Mouse (Mus musculus) midbrain, embryonic 13.5 days (tissue): ENCODE data around the gene Zc3h15. TPM values are rescaled to one million over a fixed set of nuclear protein-coding genes. Genes with fewer than 3 reads are reported as not detected.
"Not testable (repeated sequence)": the region's sequence is repeated elsewhere in the genome, so short reads cannot be mapped to it uniquely, and the experiment has no call there.

Experiments
- ATAC-seq: fragments of 200-750 bp; cut with Nextera tagmentation; 2 replicates; pipeline ENCODE4 v1.8.0; 2017; ENCODE audit warnings: mild to moderate bottlenecking, moderate TSS enrichment, moderate library complexity
- H3K27ac ChIP-seq: fragments of 300-500 bp; sonication (generic); 2 replicates; pipeline ENCODE4 v1.5.1; 2015; ENCODE audit warnings: inconsistent platforms, mild to moderate bottlenecking, moderate library complexity
- H3K27me3 ChIP-seq: fragments of 300-500 bp; sonication (generic); 2 replicates; pipeline ENCODE4 v1.6.1; 2015; ENCODE audit warnings: mild to moderate bottlenecking, inconsistent platforms
- H3K36me3 ChIP-seq: fragments of 300-500 bp; sonication (generic); 2 replicates; pipeline ENCODE4 v1.6.1; 2015; ENCODE audit warnings: mild to moderate bottlenecking, inconsistent platforms
- H3K4me1 ChIP-seq: fragments of 300-500 bp; sonication (generic); replicated peaks from 2 replicates; pipeline ENCODE4 v1.6.1; 2015; ENCODE audit warnings: inconsistent platforms
- H3K4me2 ChIP-seq: fragments of 300-500 bp; sonication (generic); replicated peaks from 2 replicates; pipeline ENCODE4 v1.6.1; 2015; ENCODE audit warnings: moderate library complexity, mild to moderate bottlenecking, inconsistent platforms
- H3K4me3 ChIP-seq: fragments of 300-500 bp; sonication (generic); replicated peaks from 2 replicates; pipeline ENCODE4 v1.5.1; 2015; ENCODE audit warnings: mild to moderate bottlenecking, inconsistent platforms
- H3K9ac ChIP-seq: fragments of 300-500 bp; sonication (generic); replicated peaks from 2 replicates; pipeline ENCODE4 v1.6.1; 2015; ENCODE audit warnings: mild to moderate bottlenecking, inconsistent platforms
- H3K9me3 ChIP-seq: fragments of 300-500 bp; sonication (generic); 2 replicates; pipeline ENCODE4 v1.6.1; 2016; ENCODE audit warnings: mild to moderate bottlenecking, inconsistent platforms
- WGBS: fragments of 180-500 bp; shearing (Covaris S2); methylation state at CpG from one replicate; pipeline ENCODE4 v1.1.7; 2015; 5-methylcytosine and 5-hydroxymethylcytosine counted together
- polyA plus RNA-seq: library from polyadenylated mRNA; unstranded; fragments of >200 nt; fragmentation: Nextera tagmentation; extraction: Ambion mirVana; gene quantifications from 2 replicates; pipeline ENCODE4 v1.2.1, GENCODE M21; 2015

Gene Zc3h15
- polyA plus RNA-seq, 1 experiment from 2014 or later, result 191 TPM

DNA sequence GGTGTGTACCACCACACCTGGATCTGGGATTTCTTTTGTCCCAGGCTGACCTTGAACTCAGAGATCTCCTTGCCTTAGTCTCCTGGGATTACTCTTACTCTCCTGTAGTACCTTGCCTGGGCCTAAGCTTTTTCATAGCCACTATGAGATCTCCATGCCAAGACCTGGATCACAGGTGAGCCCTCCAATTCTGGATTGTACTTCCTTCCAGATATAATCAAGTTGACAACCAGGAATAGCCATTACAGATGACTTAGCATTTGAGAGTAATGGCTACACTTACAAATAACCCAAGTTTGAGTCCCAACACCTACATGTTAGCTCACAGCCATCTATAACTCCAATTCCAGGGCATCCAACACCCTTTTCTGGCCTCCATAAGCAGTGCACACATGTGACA lies 8.4 kb downstream of the Zc3h15 start:
- ATAC-seq, result no peak
- H3K9me3 ChIP-seq, result no peaks in the 10 kb centered on the region

DNA sequence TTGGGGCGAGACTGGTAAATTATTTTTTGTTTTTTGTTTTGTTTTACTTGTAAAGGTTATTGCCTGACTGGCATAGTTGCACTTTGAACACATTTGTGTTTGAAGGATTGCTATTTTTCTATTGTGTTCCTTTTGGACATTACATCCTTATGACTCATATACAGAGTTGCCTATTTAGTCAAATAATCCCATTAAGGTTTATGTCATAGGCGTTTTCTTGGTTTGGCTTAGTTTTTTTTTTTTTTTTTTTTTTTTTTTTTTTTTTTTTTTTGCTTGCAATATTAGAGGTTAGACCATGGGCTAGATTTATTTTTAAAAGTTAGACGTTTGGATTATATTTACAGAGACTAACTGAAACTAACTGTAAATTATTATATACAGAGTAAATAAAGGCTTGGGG lies 15.0 kb downstream of the Zc3h15 start:
- 94% methylated on average over 3 of the region's 3 CpGs for WGBS
- Histone ChIP-seq H3K9me3 (no peaks in the 10 kb centered on the region), H3K9ac (no peak overlapping the region), H3K36me3 (peaks cover 28% of the 10 kb centered on the region), H3K4me3 (no peak overlapping the region), H3K27ac (no peak overlapping the region), H3K4me1 (no peaks in the 10 kb centered on the region), H3K4me2 (no peak overlapping the region), H3K27me3 (no peaks in the 10 kb centered on the region)
- ATAC-seq, result no peak

More for the DNA sequence above, 8.4 kb downstream of the Zc3h15 start:
- H3K36me3 ChIP-seq, result peaks cover 8% of the 10 kb centered on the region; the same call in 1 of the 2 replicates
- no peak overlapping the region for H3K4me3 ChIP-seq
- H3K4me1 ChIP-seq, result peaks cover 14% of the 10 kb centered on the region; the same call in 1 of the 2 replicates
- H3K27me3 ChIP-seq, result no peaks in the 10 kb centered on the region
- no peak overlapping the region for H3K9ac ChIP-seq
- H3K27ac ChIP-seq, result no peak overlapping the region
- H3K4me2 ChIP-seq, result no peak overlapping the region

DNA sequence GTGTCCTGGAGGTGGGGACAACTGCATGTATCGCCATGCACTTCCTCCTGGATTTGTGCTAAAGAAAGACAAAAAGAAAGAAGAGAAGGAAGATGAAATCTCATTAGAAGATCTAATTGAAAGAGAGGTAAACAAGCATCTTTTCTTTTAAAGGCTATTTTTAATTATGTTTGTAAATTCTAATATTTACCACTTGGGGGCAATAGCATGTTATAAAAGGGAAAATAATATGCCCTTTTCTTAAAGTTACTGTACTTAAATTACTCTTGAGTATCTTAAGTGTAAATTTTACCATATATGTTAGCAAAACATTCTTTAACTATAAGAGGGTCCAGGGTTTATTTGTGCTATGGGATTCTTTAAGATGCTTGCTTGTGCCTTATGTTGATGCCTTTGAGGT lies 15.9 kb downstream of the Zc3h15 start:
- WGBS, result 96% methylated on average over 1 of the region's 1 CpGs
- H3K27ac ChIP-seq, result no peak overlapping the region
- H3K9me3 ChIP-seq, result no peaks in the 10 kb centered on the region
- no peak overlapping the region for H3K4me2 ChIP-seq
- no peak overlapping the region for H3K4me3 ChIP-seq
- H3K4me1 ChIP-seq, result no peaks in the 10 kb centered on the region
- no peaks in the 10 kb centered on the region for H3K27me3 ChIP-seq
- no peak for ATAC-seq
- no peak overlapping the region for H3K9ac ChIP-seq
- H3K36me3 ChIP-seq, result peaks cover 27% of the 10 kb centered on the region

DNA sequence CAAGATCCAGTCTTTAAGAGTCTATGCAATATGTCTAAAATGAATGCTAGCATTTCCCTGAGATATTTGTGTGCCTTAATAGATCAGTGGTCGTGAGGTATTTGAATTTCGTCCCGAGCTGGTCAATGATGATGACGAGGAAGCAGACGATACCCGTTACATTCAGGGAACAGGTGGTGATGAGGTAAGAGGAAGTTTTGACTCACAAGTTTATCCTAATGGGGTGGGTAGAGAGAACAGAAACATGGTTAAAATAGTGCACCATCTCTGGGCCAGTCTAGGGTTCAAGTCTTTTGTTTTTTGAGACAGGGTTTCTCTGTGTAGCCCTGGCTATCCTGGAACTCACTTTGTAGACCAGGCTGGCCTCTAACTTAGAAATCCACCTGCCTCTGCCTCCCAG lies 17.1 kb downstream of the Zc3h15 start:
- no peak for ATAC-seq
- Histone ChIP-seq H3K27ac (no peak overlapping the region), H3K4me2 (no peak overlapping the region), H3K4me3 (no peak overlapping the region), H3K9ac (no peak overlapping the region), H3K36me3 (peaks cover 24% of the 10 kb centered on the region), H3K9me3 (no peaks in the 10 kb centered on the region), H3K27me3 (no peaks in the 10 kb centered on the region), H3K4me1 (no peaks in the 10 kb centered on the region)
- WGBS, result 96% methylated on average over 6 of the region's 6 CpGs

DNA sequence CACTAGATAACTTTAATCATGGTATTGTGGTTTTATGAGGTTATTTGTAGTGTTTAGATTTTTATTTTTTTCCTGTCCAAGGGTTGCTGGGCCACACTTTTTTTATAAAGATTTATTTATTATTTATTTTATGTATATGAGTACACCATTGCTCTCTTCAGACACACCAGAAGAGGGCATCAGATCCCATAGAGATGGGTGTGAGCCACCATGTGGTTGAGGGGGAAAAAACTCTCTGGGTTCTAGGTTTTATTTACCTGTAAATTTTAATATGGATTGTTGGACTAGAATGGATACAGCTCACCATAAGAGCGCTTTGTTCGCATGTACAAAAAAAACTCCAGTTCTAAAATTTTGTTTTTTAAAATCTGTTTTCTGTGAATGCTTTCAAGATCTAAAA lies 20.8 kb downstream of the Zc3h15 start:
- WGBS, result 98% methylated on average over 2 of the region's 2 CpGs
- not testable (repeated sequence) for H3K27me3 ChIP-seq, H3K9ac ChIP-seq, H3K4me3 ChIP-seq, H3K4me1 ChIP-seq, H3K27ac ChIP-seq, H3K4me2 ChIP-seq, ATAC-seq, H3K9me3 ChIP-seq
- peaks cover 24% of the 10 kb centered on the region for H3K36me3 ChIP-seq

DNA sequence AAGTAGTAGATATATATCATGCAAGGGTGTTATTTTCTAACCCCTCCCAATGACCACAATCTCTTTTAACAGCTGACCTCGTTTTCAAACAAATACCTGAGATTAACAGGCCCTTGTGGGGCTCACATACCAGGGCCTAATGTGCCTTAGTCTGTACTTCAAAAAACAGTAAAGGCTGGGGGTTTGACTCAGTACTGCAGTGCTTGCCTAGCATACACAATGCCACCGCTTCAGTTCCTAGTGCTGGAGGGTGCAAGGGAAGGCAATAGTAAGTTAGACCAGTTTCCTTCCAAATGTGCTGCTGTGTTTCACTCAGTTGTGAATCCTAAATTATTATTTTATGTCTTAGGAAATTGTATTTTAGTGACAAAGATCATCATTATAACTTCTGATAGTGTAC lies 23.2 kb downstream of the Zc3h15 start:
- Histone ChIP-seq H3K9me3 (no peaks in the 10 kb centered on the region), H3K27ac (no peak overlapping the region), H3K4me2 (no peak overlapping the region), H3K27me3 (no peaks in the 10 kb centered on the region), H3K36me3 (peaks cover 18% of the 10 kb centered on the region), H3K4me3 (no peak overlapping the region), H3K4me1 (no peaks in the 10 kb centered on the region), H3K9ac (no peak overlapping the region)
- WGBS, result 87% methylated on average over 2 of the region's 2 CpGs
- ATAC-seq, result no peak

DNA sequence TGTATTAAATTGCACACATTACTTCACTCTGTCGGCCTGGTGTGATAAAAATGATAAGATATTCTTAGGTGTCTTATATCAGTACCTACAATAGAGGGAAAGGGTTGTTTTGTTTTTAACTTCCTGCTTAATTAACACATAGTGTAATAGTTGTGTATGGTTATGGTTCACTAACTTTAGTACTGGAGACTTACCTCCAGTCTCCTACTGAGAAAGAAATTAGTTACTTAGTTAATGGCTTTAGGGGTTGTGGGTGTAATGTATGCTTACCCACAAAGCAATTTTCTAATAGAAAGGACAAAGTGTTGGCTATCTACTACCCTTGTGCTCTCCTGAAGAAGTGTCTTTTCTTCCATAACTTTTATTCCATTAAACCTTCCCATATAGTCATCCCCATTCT lies 23.8 kb downstream of the Zc3h15 start:
- Histone ChIP-seq H3K4me3 (no peak overlapping the region), H3K27me3 (no peaks in the 10 kb centered on the region), H3K9me3 (no peaks in the 10 kb centered on the region), H3K4me1 (no peaks in the 10 kb centered on the region), H3K4me2 (no peak overlapping the region), H3K36me3 (peaks cover 14% of the 10 kb centered on the region), H3K9ac (no peak overlapping the region), H3K27ac (no peak overlapping the region)
- no peak for ATAC-seq
- 86% methylated on average over 1 of the region's 1 CpGs for WGBS

DNA sequence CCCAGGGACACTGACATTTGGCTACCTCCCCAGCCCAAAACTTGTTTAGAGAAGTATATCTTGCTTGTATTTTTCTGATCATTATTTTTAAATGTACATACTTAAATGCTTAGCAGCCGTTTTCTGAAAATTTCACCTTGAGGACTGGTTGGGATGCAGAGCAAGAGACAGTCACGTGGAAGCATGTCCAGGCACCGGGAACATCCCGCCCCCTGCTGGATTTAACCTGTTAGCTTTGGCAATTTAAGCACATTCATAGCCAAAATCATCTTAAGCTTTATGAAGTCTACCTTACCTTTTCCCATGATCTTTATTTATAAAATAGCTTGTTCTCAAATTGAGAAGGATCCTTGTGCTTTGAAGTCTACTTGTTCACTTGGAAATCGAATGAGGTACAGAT lies 25.8 kb downstream of the Zc3h15 start:
- peaks cover 17% of the 10 kb centered on the region; the same call in 1 of the 2 replicates for H3K36me3 ChIP-seq
- 87% methylated on average over 5 of the region's 5 CpGs for whole genome bisulfite sequencing

DNA sequence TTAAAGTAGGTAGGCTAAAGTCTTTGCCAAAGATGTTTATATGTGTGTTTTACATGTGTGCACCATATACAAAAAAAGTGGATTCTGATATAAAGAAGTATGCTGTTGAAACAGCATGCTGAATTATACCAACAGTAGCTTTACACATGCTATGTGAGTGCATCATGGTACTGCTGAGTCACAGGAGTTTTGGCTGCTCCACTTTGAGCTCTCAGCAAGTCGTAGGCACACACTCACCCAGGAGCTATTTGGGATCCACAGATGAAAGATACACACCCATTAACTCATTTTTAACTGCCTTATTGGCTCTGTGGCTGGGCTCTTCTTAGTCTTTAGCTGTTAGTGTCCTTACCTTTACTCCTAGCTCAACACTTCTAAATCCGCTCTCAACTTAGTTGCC lies 27.6 kb downstream of the Zc3h15 start:
- Histone ChIP-seq H3K9ac (no peak overlapping the region), H3K27ac (no peak overlapping the region), H3K4me1 (no peaks in the 10 kb centered on the region), H3K4me3 (no peak overlapping the region), H3K4me2 (no peak overlapping the region), H3K27me3 (no peaks in the 10 kb centered on the region), H3K9me3 (no peaks in the 10 kb centered on the region), H3K36me3 (peaks cover 17% of the 10 kb centered on the region; the same call in 1 of the 2 replicates)
- ATAC-seq, result no peak
- 89% methylated on average over 2 of the region's 2 CpGs for WGBS

More for the DNA sequence above, 25.8 kb downstream of the Zc3h15 start:
- Histone ChIP-seq H3K4me1 (no peaks in the 10 kb centered on the region), H3K27me3 (no peaks in the 10 kb centered on the region), H3K9ac (no peak overlapping the region), H3K27ac (no peak overlapping the region), H3K4me2 (no peak overlapping the region), H3K4me3 (no peak overlapping the region), H3K9me3 (no peaks in the 10 kb centered on the region)
- no peak for ATAC-seq

DNA sequence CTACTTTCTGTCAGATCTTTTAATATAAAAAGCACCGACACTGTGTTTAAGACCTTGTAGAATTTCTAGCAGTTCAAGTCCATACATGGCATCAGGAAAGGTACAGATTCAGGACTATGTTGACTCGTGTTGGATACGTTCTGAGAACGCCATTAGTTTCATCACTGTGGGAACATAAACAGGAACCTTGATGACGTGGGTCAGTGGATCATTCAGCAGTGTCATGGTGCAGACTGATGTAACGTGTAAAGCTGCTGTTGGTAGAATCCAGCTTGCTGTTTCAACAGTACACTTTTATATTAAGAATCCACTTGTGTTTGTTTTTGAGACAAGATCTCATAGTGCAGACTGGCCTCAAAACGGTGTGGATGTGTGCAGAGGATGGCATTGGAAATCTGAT lies 28.8 kb downstream of the Zc3h15 start:
- no peak overlapping the region for H3K4me3 ChIP-seq
- H3K27ac ChIP-seq, result no peak overlapping the region
- no peak overlapping the region for H3K9ac ChIP-seq
- H3K4me2 ChIP-seq, result no peak overlapping the region
- no peaks in the 10 kb centered on the region for H3K27me3 ChIP-seq
- H3K36me3 ChIP-seq, result peaks cover 17% of the 10 kb centered on the region; the same call in 1 of the 2 replicates
- no peak for ATAC-seq
- H3K9me3 ChIP-seq, result no peaks in the 10 kb centered on the region
- 82% methylated on average over 7 of the region's 7 CpGs for WGBS
- H3K4me1 ChIP-seq, result no peaks in the 10 kb centered on the region

DNA sequence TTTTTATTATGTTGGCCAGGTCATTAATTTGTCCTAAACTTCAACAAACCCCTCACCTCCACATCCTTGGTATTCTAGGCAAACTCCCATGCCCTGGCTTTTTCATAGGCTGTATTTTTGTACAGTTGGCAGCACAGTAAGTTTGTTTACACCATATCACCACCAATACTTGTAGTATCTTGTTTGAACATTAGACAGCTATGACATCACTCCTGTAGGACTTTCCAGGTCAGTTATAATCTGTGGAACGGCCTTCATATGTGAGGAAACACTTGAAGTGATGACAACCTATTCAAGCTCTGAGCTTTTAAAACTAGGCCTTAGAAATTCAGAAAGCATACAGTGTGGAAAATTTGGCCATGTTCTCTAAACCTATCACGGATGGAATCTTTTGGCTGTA lies 29.6 kb downstream of the Zc3h15 start:
- H3K27ac ChIP-seq, result no peak overlapping the region
- 89% methylated on average over 2 of the region's 2 CpGs for WGBS
- H3K4me1 ChIP-seq, result no peaks in the 10 kb centered on the region
- H3K4me3 ChIP-seq, result no peak overlapping the region
- H3K36me3 ChIP-seq, result peaks cover 17% of the 10 kb centered on the region; the same call in 1 of the 2 replicates
- no peaks in the 10 kb centered on the region for H3K27me3 ChIP-seq
- H3K4me2 ChIP-seq, result no peak overlapping the region
- H3K9me3 ChIP-seq, result no peaks in the 10 kb centered on the region
- no peak overlapping the region for H3K9ac ChIP-seq
- no peak for ATAC-seq

DNA sequence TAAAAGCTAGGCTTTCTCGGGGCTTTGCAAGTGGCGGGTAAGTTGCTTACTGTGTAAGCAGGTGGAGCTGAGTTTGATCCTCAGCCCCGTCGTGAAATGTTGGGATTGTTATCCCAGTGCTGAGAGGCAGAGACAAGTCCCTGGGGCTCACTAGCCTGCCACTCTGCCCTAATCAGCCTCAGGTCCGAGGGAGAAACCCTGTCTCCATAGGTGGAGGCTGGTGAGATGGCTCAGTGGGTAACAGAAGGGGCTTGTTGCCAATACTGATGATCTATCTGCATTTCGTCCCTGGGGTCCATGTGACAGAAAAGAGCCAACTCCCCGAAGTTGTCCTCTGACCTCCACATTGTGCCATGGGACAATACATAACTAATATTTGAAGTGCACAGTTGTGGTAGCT lies 30.2 kb downstream of the Zc3h15 start:
- peaks cover 17% of the 10 kb centered on the region; the same call in 1 of the 2 replicates for H3K36me3 ChIP-seq
- no peak overlapping the region for H3K27ac ChIP-seq
- H3K9me3 ChIP-seq, result no peaks in the 10 kb centered on the region
- 78% methylated on average over 7 of the region's 7 CpGs for WGBS
- ATAC-seq, result no peak
- H3K4me1 ChIP-seq, result no peaks in the 10 kb centered on the region
- no peak overlapping the region for H3K4me2 ChIP-seq
- no peak overlapping the region for H3K9ac ChIP-seq
- no peak overlapping the region for H3K4me3 ChIP-seq
- no peaks in the 10 kb centered on the region for H3K27me3 ChIP-seq

DNA sequence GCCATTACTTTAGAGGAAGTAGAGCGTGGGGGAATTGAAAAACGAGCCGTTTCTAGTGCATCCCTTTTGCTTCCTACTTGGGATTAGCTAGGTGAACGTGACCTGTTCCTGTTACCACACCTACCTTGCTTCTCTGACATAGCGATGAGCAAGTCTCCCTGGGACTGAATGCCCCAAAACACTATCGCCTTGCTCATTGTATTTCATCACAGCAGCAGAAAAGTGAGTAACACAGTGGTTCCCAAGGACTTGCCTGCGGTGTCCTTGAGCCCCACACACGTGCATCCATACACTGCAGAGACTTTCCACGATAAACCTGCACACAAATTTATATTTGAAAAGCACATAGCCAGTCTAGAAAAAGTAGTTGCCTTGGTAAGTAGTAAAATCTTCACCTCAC lies 30.7 kb downstream of the Zc3h15 start:
- H3K9ac ChIP-seq, result no peak overlapping the region
- no peaks in the 10 kb centered on the region for H3K9me3 ChIP-seq
- no peaks in the 10 kb centered on the region for H3K27me3 ChIP-seq
- ATAC-seq, result no peak
- no peaks in the 10 kb centered on the region for H3K4me1 ChIP-seq
- no peak overlapping the region for H3K4me2 ChIP-seq
- 94% methylated on average over 9 of the region's 9 CpGs for WGBS
- H3K27ac ChIP-seq, result no peak overlapping the region
- peaks cover 17% of the 10 kb centered on the region; the same call in 1 of the 2 replicates for H3K36me3 ChIP-seq
- H3K4me3 ChIP-seq, result no peak overlapping the region
